Mouse (Mus musculus): ENCODE measurements around the gene Olfr910.

The Olfr910 gene

GRCm38 (mm10) chr9:38537549-38537948 lies at the start of gene Olfr910:
Gene Olfr910, plus strand, starts transcription at chr9:38537849.
- DNase-seq, result no peak

DNA sequence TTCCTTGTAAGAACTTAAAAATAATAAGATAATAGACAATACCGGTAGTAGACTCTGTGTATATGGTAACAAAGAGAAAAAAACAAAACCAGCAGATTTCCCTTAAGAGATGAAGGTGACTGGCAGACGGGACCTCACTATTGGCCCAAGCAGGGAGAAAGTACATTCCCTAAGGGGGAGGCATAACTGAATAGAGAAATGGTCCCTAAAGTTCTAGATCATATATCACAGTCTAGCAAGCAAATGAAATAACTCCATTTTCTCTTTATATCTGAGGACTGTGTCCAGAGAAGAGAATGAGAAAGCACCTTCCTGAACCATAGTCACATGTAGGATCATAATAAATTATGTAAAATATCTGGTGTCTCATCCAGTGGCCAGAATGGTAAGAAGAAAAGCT lies 42.1 kb upstream of the Olfr910 start, which contains the start of gene Olfr907:
TSS of gene Olfr907 (plus strand) at position 301 of the 400 bp plus-strand sequence.
- no peak for DNase-seq

DNA sequence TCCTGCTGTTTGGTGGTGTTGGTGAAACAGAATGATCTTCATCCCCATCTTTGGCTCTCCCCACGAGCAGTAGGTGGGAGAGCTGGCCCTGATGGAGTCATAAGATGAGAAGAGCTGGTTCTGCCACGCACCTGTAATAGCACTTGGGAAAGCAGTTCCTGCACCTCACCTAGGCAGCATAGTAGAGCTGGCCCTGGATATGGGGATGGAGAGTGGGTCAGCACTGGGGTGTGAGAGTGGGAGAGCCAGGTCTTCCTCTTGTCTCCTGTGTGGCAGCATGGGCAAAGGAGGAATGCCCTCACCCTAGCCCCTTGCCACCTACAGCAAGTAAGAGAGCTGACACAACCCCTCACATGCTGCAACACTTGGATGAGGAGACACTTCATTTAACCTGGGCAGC lies 25.3 kb upstream of the Olfr910 start:
- DNase-seq, result no peak

DNA sequence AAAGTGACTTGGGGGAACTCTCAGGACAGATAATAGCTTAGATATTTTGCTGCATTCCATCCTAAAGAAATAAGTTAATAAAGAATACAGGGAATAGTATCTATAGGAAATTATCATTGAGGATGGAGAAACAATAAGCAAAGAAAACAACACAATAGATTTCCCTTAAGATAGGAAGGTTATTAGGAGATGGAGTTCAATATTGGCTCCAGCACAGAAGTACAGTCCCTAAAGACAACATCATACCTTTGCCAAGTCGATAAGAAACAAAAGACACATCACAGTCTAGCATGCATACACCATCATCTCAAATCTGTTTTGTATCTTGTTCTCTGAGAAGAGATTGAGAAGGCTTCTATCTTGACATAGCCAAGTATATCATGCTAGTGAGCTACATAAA lies 16.4 kb upstream of the Olfr910 start, which contains the start of gene Olfr911-ps1:
TSS of gene Olfr911-ps1 (plus strand) at position 301 of the 400 bp plus-strand sequence.
- no peak for DNase-seq

- DNase-seq, result no peak
These were observed 42.2 kb downstream of the Olfr910 start, which contains the start of gene Olfr912 for GRCm38 (mm10) chr9:38579878-38580277. Gene Olfr912, plus strand, starts transcription at chr9:38580178.

All from cerebellum, adult 11 months (tissue).